Mouse (Mus musculus) layer of hippocampus, adult 18-20 months (tissue): Measurements from ENCODE around the gene Olfr1353. TPM values are rescaled to one million over a fixed set of nuclear protein-coding genes. Genes with fewer than 3 reads are reported as not detected.
"Not testable (repeated sequence)": the region's sequence is repeated elsewhere in the genome, so short reads cannot be mapped to it uniquely, and the experiment has no call there.

Experiments
- DNase-seq, 2 experiments: peaks; one replicate each; pipeline ENCODE4 v3.0.0; 2022; ENCODE audit warnings: low spot score in 2 of 2
- long read RNA-seq: library from polyadenylated mRNA; stranded (forward); transcript quantifications from one replicate; pipeline ENCODE4 v2.0.0, GENCODE M21; 2021
- total RNA-seq, 2 experiments: library from RNA; stranded (reverse); gene quantifications; 2 replicates each; pipeline ENCODE4 v1.2.3; 2021

Olfr1353 gene
- total RNA-seq, result not detected
- long read RNA-seq, result 0 reads

- DNase-seq, result not testable (repeated sequence)
Measured at GRCm38 (mm10) chr10:78963009-78963408, at the start of gene Olfr1353. Gene Olfr1353, plus strand, starts transcription at chr10:78963309.

GRCm38 (mm10) chr10:78950336-78950735, 12.8 kb upstream of the Olfr1353 start, which contains the start of gene Olfr8:
Gene Olfr8, plus strand, starts transcription at chr10:78950636.
- DNase-seq, result not testable (repeated sequence)

- no peak for DNase-seq
Measured at GRCm38 (mm10) chr10:78980750-78981149, 17.6 kb downstream of the Olfr1353 start, which contains the start of gene Olfr1352. Gene Olfr1352, plus strand, starts transcription at chr10:78981050.

- no peak for DNase-seq
Measured at GRCm38 (mm10) chr10:79012172-79012571, 49.1 kb downstream of the Olfr1353 start, which contains the start of gene Olfr1351. Gene Olfr1351, plus strand, starts transcription at chr10:79012472.

Other genes starting within 250 kb of the Olfr1353 start
- not detected for gene Casp14, start 245.0 kb upstream of the Olfr1353 start, total RNA-seq
- gene Ccdc105, start 210.2 kb upstream of the Olfr1353 start, total RNA-seq, result under 1 TPM; 0.56 to 0.72 TPM
- gene Slc1a6, start 182.8 kb upstream of the Olfr1353 start, total RNA-seq, result 10 to 100 TPM; 11.0 to 13.7 TPM
- not detected for gene Olfr1356, start 111.1 kb upstream of the Olfr1353 start, total RNA-seq
- not detected for gene Olfr1355, start 87.8 kb upstream of the Olfr1353 start, total RNA-seq
- not detected for gene Olfr1354, start 50.1 kb upstream of the Olfr1353 start, total RNA-seq
- gene Olfr8, start 12.7 kb upstream of the Olfr1353 start, total RNA-seq, result not detected
- not detected for gene Olfr1352, start 17.7 kb downstream of the Olfr1353 start, total RNA-seq
- gene Olfr1351, start 49.2 kb downstream of the Olfr1353 start, total RNA-seq, result not detected
- gene Olfr57, start 65.4 kb downstream of the Olfr1353 start, total RNA-seq, result not detected
- 10 to 100 TPM; 19.3 to 20.0 TPM for gene 2610008E11Rik, start 134.3 kb downstream of the Olfr1353 start, total RNA-seq
- gene Vmn2r80, start 185.5 kb downstream of the Olfr1353 start, total RNA-seq, result not detected